Mouse (Mus musculus) spleen, postnatal 4 days (tissue): ENCODE data around the gene 4930522L14Rik.
"Not testable (repeated sequence)": the region's sequence is repeated elsewhere in the genome, so short reads cannot be mapped to it uniquely, and the experiment has no call there.

Experiments
- DNase-seq, 2 experiments: peaks; one replicate each; pipeline ENCODE4 v3.0.0; 2022; ENCODE audit warnings: low spot score in 2 of 2

Gene 4930522L14Rik

DNA sequence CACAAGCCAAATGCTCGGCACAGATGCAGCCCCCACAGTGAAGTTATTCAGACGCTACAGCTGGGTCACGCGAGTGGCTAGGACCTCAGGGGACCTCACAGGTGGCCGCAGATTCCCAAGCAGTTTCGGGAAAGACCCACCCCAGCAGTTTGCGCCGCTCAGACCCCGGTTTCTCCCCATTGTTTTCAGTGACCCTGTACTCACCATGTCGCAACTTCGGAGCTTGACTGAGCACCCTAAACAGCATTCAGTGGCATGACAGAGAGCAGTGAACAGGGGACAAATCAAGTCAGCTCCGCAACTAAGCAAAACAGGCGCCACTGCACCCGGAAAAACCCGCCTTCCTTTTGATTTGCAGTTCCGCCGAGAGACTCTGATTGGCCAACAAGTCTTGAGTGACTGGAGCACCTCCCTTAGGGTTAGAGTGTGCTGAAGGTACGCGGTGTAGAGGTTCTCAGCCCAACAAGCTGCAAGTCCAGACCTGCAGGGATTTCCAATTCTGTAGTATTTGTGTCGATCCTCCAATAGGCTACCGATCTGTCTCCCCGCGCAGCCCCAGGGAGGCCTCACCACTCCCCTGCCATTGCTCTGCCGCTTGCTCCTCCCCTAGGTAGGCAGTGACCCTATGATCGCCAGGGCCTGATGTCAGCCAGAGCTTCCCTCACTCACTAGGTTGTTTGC, at the start of gene 4930522L14Rik:
Gene 4930522L14Rik (minus strand): TSS at position 496 of the 681 bp plus-strand sequence.
- DNase-seq: peak; percentile 47 to 77

DNA sequence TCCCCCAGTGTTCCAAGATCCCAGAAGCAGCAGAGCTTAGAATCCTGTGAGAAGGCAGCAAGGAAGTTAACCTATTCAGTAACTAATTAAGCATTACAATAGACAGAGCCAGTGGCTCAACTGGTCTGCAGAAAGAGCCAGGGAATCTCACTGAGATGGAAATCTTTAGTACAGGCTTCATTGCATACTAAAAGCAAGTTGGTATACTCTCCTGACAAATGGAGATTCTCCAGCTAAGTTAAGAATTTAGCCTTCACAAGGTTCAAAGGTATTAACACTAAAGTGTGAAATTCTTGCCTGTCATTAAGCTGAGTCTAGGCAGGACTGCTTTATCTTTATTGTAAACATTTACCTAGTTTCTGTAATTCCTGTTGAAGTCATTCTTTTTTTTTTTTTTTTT, 49.8 kb upstream of the 4930522L14Rik start:
- DNase-seq: not testable (repeated sequence)

- DNase-seq: not testable (repeated sequence)
These were observed 48.3 kb upstream of the 4930522L14Rik start for GRCm38 (mm10) chr5:109799948-109800347.

- DNase-seq: not testable (repeated sequence)
These were observed 45.3 kb upstream of the 4930522L14Rik start for GRCm38 (mm10) chr5:109797017-109797416.

DNA sequence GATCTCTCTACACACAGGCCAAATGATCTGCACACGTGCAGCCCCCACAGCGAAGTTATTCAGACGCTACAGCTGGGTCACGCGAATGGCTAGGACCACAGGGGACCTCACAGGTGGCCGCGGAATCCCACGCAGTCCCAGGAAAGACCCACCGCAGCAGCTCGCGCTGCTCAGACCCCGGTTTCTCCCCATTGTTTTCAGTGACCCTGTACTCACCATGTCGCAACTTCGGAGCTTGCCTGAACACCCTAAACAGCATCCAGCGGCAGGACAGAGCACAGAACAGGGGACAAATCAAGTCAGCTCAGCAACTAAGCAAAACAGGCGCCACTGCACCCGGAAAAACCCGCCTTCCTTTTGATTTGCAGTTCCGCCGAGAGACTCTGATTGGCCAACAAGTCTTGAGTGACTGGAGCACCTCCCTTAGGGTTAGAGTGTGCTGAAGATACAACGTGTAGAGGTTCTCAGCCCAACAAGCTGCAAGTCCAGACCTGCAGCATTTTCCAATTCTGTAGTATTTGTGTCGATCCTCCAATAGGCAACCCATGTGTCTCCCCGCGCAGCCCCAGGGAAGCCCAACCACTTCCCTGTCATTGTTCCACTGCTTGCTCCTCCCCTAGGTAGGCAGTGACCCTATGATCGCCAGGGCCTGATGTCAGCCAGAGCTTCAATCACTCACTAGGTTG, 44.4 kb upstream of the 4930522L14Rik start:
- peak; percentile 20 to 65 for DNase-seq

- not testable (repeated sequence) for DNase-seq
These were observed 541 bp upstream of the 4930522L14Rik start for GRCm38 (mm10) chr5:109752073-109752780.

DNA sequence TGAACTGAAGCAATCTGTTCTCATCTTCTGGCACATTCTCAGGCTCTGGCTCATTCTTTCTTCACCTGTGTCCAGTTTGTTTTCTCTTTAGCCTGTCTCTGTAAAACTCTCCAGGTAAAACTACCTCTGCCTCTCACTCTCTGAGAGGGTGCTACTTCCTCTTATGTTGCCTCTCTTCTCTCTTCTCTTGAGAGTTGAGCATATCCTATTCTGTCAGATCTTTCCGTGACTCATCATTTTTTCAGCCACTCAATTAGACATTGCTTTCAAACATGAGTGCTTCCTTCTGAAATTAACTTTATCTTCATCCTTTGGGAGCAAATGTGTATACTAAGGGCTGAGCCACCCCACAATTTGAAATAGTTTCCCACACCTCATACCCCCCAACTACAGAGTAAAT, 6.6 kb downstream of the 4930522L14Rik start:
- DNase-seq: not testable (repeated sequence)

DNA sequence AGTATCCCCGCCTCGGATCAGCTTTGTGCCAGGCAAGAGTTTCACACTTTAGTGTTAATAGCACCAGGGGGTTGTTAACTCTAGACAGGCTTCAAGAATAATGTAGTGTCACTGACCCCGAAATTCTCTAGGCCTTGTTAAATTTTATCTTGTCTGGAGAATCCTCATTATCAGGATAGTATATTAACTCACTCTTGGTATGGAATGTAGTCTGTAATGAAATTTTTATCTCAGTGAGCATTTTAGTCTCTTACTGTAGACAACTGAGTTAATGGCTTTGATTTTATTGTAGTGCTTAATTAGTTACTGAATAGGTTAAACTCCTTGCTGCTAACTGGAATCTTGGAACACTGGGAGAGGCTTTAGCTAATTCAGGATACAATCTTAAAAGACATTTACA, 34.3 kb downstream of the 4930522L14Rik start:
- not testable (repeated sequence) for DNase-seq

- not testable (repeated sequence) for DNase-seq
These were observed 60.3 kb downstream of the 4930522L14Rik start for GRCm38 (mm10) chr5:109691205-109691965.

GRCm38 (mm10) chr5:109690537-109691201, 61.0 kb downstream of the 4930522L14Rik start, which contains the start of gene 5430403G16Rik:
Gene 5430403G16Rik (minus strand): TSS chr5:109691041.
- peak; percentile 70 to 77 for DNase-seq
